Mouse (Mus musculus) ES-E14 (cell line): ENCODE measurements around the gene Ager.

Source experiments
- MAFK ChIP-seq: IDR thresholded peaks from 2 replicates; pipeline ENCODE4 v1.6.1; 2014; ENCODE audit warnings: mild to moderate bottlenecking, low read depth, low read length, inconsistent platforms; ENCODE audit not compliant: insufficient read depth
- ZC3H11A ChIP-seq: IDR thresholded peaks from 2 replicates; pipeline ENCODE4 v1.6.1; 2012; ENCODE audit warnings: low read depth, mild to moderate bottlenecking, inconsistent platforms, low read length, borderline replicate concordance
- ZNF384 ChIP-seq: IDR thresholded peaks from 2 replicates; pipeline ENCODE4 v1.6.1; 2012; ENCODE audit warnings: low read depth, low read length, inconsistent platforms

DNA sequence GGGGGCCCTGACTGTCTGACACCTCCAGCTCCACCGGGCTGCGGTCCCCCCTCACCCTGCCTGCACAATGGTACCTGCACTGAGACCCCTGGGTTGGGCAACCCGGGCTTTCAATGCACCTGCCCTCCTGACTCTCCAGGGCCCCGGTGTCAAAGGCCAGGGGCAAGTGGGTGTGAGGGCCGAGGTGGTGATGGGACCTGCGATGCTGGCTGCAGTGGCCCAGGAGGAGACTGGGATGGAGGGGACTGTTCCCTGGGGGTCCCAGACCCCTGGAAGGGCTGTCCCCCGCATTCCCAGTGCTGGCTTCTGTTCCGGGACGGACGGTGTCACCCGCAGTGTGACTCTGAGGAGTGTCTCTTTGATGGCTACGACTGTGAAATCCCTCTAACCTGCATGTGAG lies 15.1 kb upstream of the Ager start:
- no peak for TF ChIP-seq MAFK
- TF ChIP-seq ZC3H11A = no peak
- TF ChIP-seq ZNF384 = no peak
